Mouse (Mus musculus) kidney, adult 2 months (tissue): Measurements from ENCODE around the gene Ipo4. TPM values are rescaled to one million over a fixed set of nuclear protein-coding genes. Genes with fewer than 3 reads are reported as not detected.

ENCODE experiments used
- DNase-seq: peaks from one replicate; pipeline ENCODE4 v3.0.0; 2021
- H3K27ac ChIP-seq: fragments of 200-500 bp; 2 replicates; pipeline ENCODE4 v1.5.1; 2012; ENCODE audit warnings: low read depth, low read length, control low read depth, inconsistent platforms; ENCODE audit not compliant: insufficient read depth
- H3K27me3 ChIP-seq: fragments of 200-500 bp; replicated peaks from 2 replicates; pipeline ENCODE4 v1.6.1; 2012; ENCODE audit warnings: mild to moderate bottlenecking, moderate library complexity, low read length, inconsistent platforms; ENCODE audit not compliant: control insufficient read depth, insufficient read depth
- H3K36me3 ChIP-seq: fragments of 200-500 bp; 2 replicates; pipeline ENCODE4 v1.6.1; 2012; ENCODE audit warnings: mild to moderate bottlenecking, moderate library complexity, low read length, inconsistent platforms; ENCODE audit not compliant: control insufficient read depth, insufficient read depth
- H3K4me1 ChIP-seq: fragments of 200-500 bp; 2 replicates; pipeline ENCODE4 v1.6.1; 2011; ENCODE audit warnings: low read length; ENCODE audit not compliant: control insufficient read depth, insufficient read depth
- H3K4me3 ChIP-seq: fragments of 200-500 bp; 2 replicates; pipeline ENCODE4 v1.5.1; 2011; ENCODE audit warnings: mild to moderate bottlenecking, low read depth, low read length, control low read depth; ENCODE audit not compliant: insufficient read depth
- CTCF ChIP-seq: fragments of 200-500 bp; conservative IDR thresholded peaks from 2 replicates; pipeline ENCODE4 v1.5.1; 2011; ENCODE audit warnings: low read depth, mild to moderate bottlenecking, control low read depth, low read length, moderate library complexity, mixed read lengths; ENCODE audit not compliant: insufficient read depth, insufficient read length
- POLR2A ChIP-seq: fragments of 200-500 bp; IDR thresholded peaks from one replicate; pipeline ENCODE4 v1.6.1; 2011; ENCODE audit warnings: low read depth, low read length, control low read depth
- WGBS: fragments of 180-500 bp; shearing (Covaris S2); methylation state at CpG from one replicate; pipeline ENCODE4 v1.1.7; 2018; 5-methylcytosine and 5-hydroxymethylcytosine counted together
- polyA plus RNA-seq: library from polyadenylated mRNA; depleted of rRNA; stranded (reverse); fragments of >200 nt; gene quantifications from 2 replicates; pipeline ENCODE4 v1.2.3, GENCODE M21; 2012

Gene Ipo4
- polyA plus RNA-seq, 1 experiment: 69.7 TPM

- Histone ChIP-seq H3K4me3 (peak within 1 kb of the TSS; percentile 68), H3K36me3 (peaks cover 4% of the 10 kb centered on the region; the same call in 1 of the 2 replicates), H3K27ac (peak within 1 kb of the TSS; percentile 97), H3K4me1 (peaks cover 6% of the 10 kb centered on the region; the same call in 1 of the 2 replicates), H3K27me3 (no peaks in the 10 kb centered on the region)
- no peak for DNase-seq
- no peak for TF ChIP-seq POLR2A
- no peak for TF ChIP-seq CTCF
- 62% methylated on average over 7 of the region's 7 CpGs for WGBS
These were observed 32.5 kb downstream of the Ipo4 start, which contains the start of gene Irf9 for GRCm38 (mm10) chr14:55603271-55603632. Irf9 (plus strand) TSS chr14:55603571.

DNA sequence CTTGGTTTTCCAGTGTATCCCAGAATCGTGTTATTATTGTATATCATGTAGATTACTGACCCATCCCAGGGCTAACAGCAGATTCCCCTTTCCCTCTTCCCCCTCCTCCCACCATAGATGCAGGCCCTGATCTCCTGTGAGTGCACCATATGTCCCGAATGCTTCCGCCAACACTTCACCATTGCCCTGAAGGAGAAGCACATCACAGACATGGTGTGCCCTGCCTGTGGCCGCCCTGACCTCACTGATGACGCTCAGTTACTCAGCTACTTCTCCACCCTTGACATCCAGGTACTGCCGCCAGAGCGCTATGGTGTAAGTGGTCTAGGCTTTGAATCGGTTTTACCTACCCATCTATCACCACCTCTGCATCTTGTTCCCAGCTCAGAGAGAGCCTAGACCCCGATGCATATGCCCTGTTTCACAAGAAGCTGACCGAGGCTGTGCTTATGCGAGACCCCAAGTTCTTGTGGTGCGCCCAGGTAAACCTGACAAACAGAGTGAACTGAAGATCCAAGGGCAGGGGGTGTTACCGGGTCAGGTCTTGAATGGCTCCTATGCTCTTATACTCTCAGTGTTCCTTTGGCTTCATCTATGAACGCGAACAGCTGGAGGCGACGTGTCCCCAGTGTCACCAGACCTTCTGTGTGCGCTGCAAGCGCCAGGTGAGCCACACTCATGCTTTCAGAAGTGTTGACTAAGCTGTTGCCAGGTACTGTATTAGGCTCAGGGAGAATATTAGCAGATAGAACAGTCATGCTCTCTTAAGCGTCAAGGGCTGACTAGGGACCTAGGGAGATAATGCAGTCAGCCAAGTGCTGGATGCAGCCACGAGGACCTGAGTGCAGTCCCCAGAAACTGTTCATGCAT lies 37.0 kb downstream of the Ipo4 start:
- WGBS: 91% methylated on average over 21 of the region's 21 CpGs
- TF ChIP-seq CTCF (no peak), POLR2A (no peak)
- no peaks in the 10 kb centered on the region for H3K27me3 ChIP-seq
- 0 out of 2 replicates have a peak, but pooled peaks cover 3% of the 10 kb centered on the region for H3K4me1 ChIP-seq
- H3K27ac ChIP-seq: no peak overlapping the region
- H3K36me3 ChIP-seq: peaks cover 10% of the 10 kb centered on the region
- no peak overlapping the region for H3K4me3 ChIP-seq
- no peak for DNase-seq

DNA sequence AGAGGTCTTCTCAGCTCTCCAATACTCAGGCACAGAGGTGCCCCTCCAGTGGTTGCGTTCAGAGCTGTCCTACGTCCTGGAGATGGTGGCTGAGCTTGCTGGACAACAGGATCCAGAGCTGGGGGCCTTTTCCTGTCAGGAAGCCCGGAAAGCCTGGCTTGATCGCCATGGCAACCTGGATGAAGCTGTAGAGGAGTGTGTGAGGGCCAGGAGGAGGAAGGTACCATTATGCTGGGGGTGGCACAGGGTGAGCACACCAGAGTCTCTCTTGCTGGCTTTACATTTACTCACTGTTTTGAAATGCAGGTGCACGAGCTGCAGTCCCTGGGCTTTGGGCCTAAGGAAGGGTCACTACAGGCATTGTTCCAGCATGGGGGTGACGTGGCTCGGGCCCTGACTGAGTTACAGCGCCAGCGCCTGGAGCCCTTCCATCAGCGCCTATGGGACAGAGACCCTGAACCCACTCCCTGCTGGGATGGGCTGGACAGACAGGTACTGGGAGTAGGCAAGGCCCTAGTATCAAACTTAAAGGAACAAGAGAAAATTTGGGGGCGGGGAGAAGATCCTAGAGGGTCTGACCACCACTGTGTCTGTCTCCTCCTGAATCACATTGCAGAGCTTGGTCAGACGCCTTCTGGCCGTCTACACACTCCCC lies 39.6 kb downstream of the Ipo4 start:
- 84% methylated on average over 13 of the region's 13 CpGs for WGBS
- no peak for TF ChIP-seq CTCF
- Histone ChIP-seq H3K4me1 (no peaks in the 10 kb centered on the region), H3K27me3 (no peaks in the 10 kb centered on the region), H3K36me3 (peaks cover 9% of the 10 kb centered on the region), H3K27ac (no peak overlapping the region), H3K4me3 (no peak overlapping the region)
- peak; percentile 28 for DNase-seq

GRCm38 (mm10) chr14:55592226-55592625 lies 43.5 kb downstream of the Ipo4 start:
- Histone ChIP-seq H3K36me3 (peaks cover 9% of the 10 kb centered on the region), H3K4me3 (peak overlapping the region; percentile 89), H3K4me1 (no peaks in the 10 kb centered on the region), H3K27ac (peak overlapping the region; percentile 96), H3K27me3 (no peaks in the 10 kb centered on the region)
- TF ChIP-seq POLR2A (no peak), CTCF (no peak)
- WGBS: 1% methylated on average over 16 of the region's 16 CpGs
- DNase-seq: no peak

- H3K4me1 ChIP-seq: no peaks in the 10 kb centered on the region
- peak; percentile 99 for DNase-seq
- peak within 1 kb of the TSS; percentile 89 for H3K4me3 ChIP-seq
- peaks cover 9% of the 10 kb centered on the region for H3K36me3 ChIP-seq
- peak within 1 kb of the TSS; percentile 99 for H3K27ac ChIP-seq
- H3K27me3 ChIP-seq: no peaks in the 10 kb centered on the region
- WGBS: under 1% methylated on average over 33 of the region's 33 CpGs
- TF ChIP-seq POLR2A (peak; percentile 18), CTCF (no peak)
These were observed 44.3 kb downstream of the Ipo4 start, which contains the start of gene Rnf31 for GRCm38 (mm10) chr14:55591331-55591891. Rnf31 (plus strand) TSS chr14:55591708.

DNA sequence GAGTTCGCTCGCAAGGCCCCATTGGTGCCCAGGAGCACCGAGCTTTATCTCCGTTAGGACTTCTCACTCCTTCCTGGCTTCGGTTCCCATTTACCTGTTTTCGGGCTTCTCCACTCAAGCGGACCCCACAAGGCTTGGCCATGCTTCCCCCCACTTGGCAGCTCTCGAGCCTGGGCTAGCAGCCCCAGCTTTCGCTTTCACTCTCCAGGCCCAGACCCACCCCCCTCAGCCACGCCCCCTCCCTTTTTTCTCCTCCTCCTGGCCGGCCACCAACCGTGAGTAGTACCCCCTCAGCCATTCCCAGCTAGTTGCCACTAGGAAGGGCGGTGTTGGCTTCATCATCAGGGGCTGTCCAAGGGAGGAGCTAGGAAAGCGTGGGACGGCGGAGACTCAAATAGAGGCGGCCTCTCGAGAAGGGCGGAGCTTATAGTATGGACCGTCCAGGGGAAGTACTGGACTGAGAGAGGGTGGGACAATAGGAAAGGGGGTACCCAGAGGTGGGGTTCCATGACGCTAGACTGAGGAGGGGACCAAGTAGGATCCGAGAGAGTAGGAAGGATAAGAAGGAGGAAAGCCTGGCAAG lies 44.9 kb downstream of the Ipo4 start, which contains the start of gene Psme2:
TSS of gene Psme2 (minus strand) at position 366 of the 583 bp plus-strand sequence.
- peaks cover 4% of the 10 kb centered on the region for H3K36me3 ChIP-seq
- peak within 1 kb of the TSS; percentile 99 for H3K27ac ChIP-seq
- H3K27me3 ChIP-seq: no peaks in the 10 kb centered on the region
- peak; percentile 98 for DNase-seq
- under 1% methylated on average over 22 of the region's 22 CpGs for WGBS
- TF ChIP-seq CTCF (no peak), POLR2A (no peak)
- peak within 1 kb of the TSS; percentile 89 for H3K4me3 ChIP-seq
- H3K4me1 ChIP-seq: no peaks in the 10 kb centered on the region; the same call in 1 of the 2 replicates

- Histone ChIP-seq H3K4me1 (peaks cover 5% of the 10 kb centered on the region; the same call in 1 of the 2 replicates), H3K27ac (peak overlapping the region; percentile 62; the same call in 1 of the 2 replicates), H3K36me3 (peaks cover 2% of the 10 kb centered on the region), H3K4me3 (peak overlapping the region; percentile 89), H3K27me3 (no peaks in the 10 kb centered on the region)
- DNase-seq: no peak
- TF ChIP-seq POLR2A: no peak
- TF ChIP-seq CTCF: no peak
- WGBS: 70% methylated on average over 11 of the region's 11 CpGs
These were observed 45.8 kb downstream of the Ipo4 start for GRCm38 (mm10) chr14:55589771-55590448.
